Mouse (Mus musculus) heart, adult 2 months (tissue): ENCODE measurements around the gene Tmed6. TPM values are rescaled to one million over a fixed set of nuclear protein-coding genes. Genes with fewer than 3 reads are reported as not detected.
A peak's percentile ranks its signal among the peaks of the same experiment; 100 is the strongest.

Experiments
- DNase-seq, 2 experiments: peaks; one replicate each; pipeline ENCODE4 v3.0.0; 2021
- H3K27ac ChIP-seq: fragments of 200-600 bp; 2 replicates; pipeline ENCODE4 v1.8.1; 2022
- H3K27me3 ChIP-seq: fragments of 200-500 bp; 2 replicates; pipeline ENCODE4 v1.6.1; 2012; ENCODE audit warnings: mild to moderate bottlenecking, low read length, inconsistent platforms, mixed read lengths; ENCODE audit not compliant: control insufficient read depth, insufficient read depth
- H3K36me3 ChIP-seq: fragments of 200-500 bp; 2 replicates; pipeline ENCODE4 v1.6.1; 2012; ENCODE audit warnings: low read length, inconsistent platforms; ENCODE audit not compliant: control insufficient read depth, insufficient read depth
- H3K4me1 ChIP-seq: fragments of 200-500 bp; 2 replicates; pipeline ENCODE4 v1.6.1; 2011; ENCODE audit warnings: low read length; ENCODE audit not compliant: control insufficient read depth, insufficient read depth
- H3K4me3 ChIP-seq: fragments of 200-600 bp; 2 replicates; pipeline ENCODE4 v1.8.1; 2022
- H3K79me2 ChIP-seq: fragments of 200-500 bp; replicated peaks from 2 replicates; pipeline ENCODE4 v1.6.1; 2012; ENCODE audit warnings: mild to moderate bottlenecking, inconsistent platforms, low read length, moderate library complexity, mixed read lengths; ENCODE audit not compliant: control insufficient read depth, insufficient read depth
- H3K9ac ChIP-seq: fragments of 200-500 bp; 2 replicates; pipeline ENCODE4 v1.6.1; 2012; ENCODE audit warnings: low read depth, mild to moderate bottlenecking, control low read depth, inconsistent platforms, low read length, mixed read lengths
- CTCF ChIP-seq: fragments of 200-600 bp; IDR thresholded peaks from 2 replicates; pipeline ENCODE4 v1.8.1; 2022; ENCODE audit warnings: antibody characterized with exemption, mild to moderate bottlenecking, moderate library complexity
- EP300 ChIP-seq: fragments of 200-500 bp; IDR thresholded peaks from 2 replicates; pipeline ENCODE4 v1.6.1; 2011; ENCODE audit warnings: low read depth, low read length, control low read depth; ENCODE audit not compliant: insufficient read depth
- POLR2A ChIP-seq: fragments of 200-500 bp; IDR thresholded peaks from 2 replicates; pipeline ENCODE4 v1.6.1; 2011; ENCODE audit warnings: mild to moderate bottlenecking, low read depth, low read length, control low read depth; ENCODE audit not compliant: insufficient read depth
- WGBS: fragments of 180-500 bp; shearing (Covaris S2); methylation state at CpG from one replicate; pipeline ENCODE4 v1.1.7; 2018; 5-methylcytosine and 5-hydroxymethylcytosine counted together
- intact Hi-C: fragments of 180-260 bp; cut with DNase I; formaldehyde crosslinking; loops from one replicate; pipeline ENCODE4 v1.15.1; 2025
- long read RNA-seq: library from polyadenylated mRNA; stranded (forward); transcript quantifications from one replicate; pipeline ENCODE4 v2.0.0, GENCODE M21; 2021
- polyA plus RNA-seq: library from polyadenylated mRNA; depleted of rRNA; stranded (reverse); fragments of >200 nt; gene quantifications from 2 replicates; pipeline ENCODE4 v1.2.3, GENCODE M21; 2012; rRNA removed
- total RNA-seq, 2 experiments: library from RNA; stranded (reverse); gene quantifications; 2 replicates each; pipeline ENCODE4 v1.2.3; 2021

The Tmed6 gene
- not detected for total RNA-seq
- polyA plus RNA-seq, result not detected in 2 replicates
- long read RNA-seq, result 0 reads

DNA sequence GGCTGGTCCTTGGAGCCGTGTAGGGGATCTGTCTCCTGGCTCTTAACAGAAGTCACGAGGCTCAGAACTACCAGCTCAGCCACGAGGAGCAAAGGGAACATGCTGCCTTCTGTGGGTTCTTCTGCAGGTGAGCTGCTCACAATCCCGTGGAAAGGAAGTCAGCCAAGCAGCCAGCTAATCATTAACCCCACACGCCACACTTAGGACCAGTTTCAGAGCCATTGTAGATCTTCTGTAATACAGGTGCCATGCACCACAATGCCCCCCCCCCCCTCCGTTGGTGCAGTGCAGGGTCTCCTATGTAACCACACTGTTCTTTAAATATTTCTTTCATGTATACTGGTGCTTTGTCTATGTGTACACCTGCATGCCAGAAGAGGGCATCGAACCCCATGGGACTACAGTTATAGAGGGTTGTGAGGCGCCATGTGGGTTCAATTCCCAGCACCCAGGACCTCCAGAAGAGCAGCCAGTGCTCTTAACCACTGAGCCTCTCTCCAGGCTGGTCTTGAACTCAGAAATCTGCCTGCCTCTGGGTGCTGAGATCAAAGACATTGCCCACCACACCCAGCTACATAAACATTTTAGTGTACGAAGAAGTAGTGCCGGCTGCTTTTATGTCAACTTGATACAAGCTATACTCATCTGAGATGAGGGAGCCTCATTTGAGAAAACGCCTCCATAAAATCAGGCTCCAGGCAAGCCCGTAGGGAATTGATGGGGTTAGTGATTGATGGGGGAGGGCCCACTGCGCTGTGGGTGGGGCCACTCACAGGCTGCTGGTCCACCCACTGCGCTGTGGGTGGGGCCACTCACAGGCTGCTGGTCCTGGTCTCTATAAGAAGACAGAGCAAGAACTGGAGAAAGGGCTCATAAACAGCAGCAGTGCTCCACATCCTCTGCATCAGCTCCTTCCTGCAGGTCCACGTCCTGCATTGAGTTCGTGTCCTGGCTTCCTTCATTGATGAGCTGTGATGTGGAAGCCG lies at the start of gene Tmed6:
Gene Tmed6, minus strand, starts transcription at position 134 of the 986 bp plus-strand sequence.
- H3K27me3 ChIP-seq, result no peaks in the 10 kb centered on the region
- H3K9ac ChIP-seq, result no peak within 1 kb of the TSS
- no peak within 1 kb of the TSS for H3K4me3 ChIP-seq
- no peak within 1 kb of the TSS for H3K27ac ChIP-seq
- no peaks in the 10 kb centered on the region for H3K36me3 ChIP-seq
- WGBS, result 53% methylated on average over 17 of the region's 17 CpGs
- TF ChIP-seq CTCF (no peak), EP300 (no peak), POLR2A (no peak)
- intact Hi-C loops, result no loop called here
- no peaks in the 10 kb centered on the region for H3K4me1 ChIP-seq
- peak in 1 of 2 experiments; percentile 18 for DNase-seq
- H3K79me2 ChIP-seq, result no peaks in the 10 kb centered on the region

DNA sequence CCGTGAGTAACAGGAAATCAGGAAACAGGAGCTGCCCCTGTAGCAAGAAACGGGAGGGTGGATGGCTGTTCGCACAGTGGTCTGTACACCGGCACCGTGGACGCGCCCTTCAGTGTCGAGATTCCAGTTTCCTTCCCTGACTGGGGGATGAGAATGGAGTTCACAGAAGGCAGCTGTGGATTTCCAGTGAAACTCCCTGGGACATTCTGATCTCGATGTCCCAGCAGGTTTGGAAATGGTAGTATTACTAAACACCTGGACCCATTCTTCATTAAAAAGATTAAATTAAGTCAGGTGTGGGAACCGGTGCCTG lies 49.5 kb upstream of the Tmed6 start:
- no peaks in the 10 kb centered on the region for H3K27me3 ChIP-seq
- no peak overlapping the region for H3K9ac ChIP-seq
- peak in 1 of 2 experiments; percentile 36 for DNase-seq
- 33% methylated on average over 10 of the region's 10 CpGs for WGBS
- peak overlapping the region; percentile 55 for H3K27ac ChIP-seq
- H3K4me1 ChIP-seq, result peaks cover 3% of the 10 kb centered on the region
- intact Hi-C loops, result loop anchor here (10.0 kb wide), 1 partner anchor 180 kb away; the partner anchor contains the start of gene Nfat5
- no peak overlapping the region for H3K4me3 ChIP-seq
- no peaks in the 10 kb centered on the region for H3K79me2 ChIP-seq
- no peak for TF ChIP-seq CTCF
- H3K36me3 ChIP-seq, result no peaks in the 10 kb centered on the region

DNA sequence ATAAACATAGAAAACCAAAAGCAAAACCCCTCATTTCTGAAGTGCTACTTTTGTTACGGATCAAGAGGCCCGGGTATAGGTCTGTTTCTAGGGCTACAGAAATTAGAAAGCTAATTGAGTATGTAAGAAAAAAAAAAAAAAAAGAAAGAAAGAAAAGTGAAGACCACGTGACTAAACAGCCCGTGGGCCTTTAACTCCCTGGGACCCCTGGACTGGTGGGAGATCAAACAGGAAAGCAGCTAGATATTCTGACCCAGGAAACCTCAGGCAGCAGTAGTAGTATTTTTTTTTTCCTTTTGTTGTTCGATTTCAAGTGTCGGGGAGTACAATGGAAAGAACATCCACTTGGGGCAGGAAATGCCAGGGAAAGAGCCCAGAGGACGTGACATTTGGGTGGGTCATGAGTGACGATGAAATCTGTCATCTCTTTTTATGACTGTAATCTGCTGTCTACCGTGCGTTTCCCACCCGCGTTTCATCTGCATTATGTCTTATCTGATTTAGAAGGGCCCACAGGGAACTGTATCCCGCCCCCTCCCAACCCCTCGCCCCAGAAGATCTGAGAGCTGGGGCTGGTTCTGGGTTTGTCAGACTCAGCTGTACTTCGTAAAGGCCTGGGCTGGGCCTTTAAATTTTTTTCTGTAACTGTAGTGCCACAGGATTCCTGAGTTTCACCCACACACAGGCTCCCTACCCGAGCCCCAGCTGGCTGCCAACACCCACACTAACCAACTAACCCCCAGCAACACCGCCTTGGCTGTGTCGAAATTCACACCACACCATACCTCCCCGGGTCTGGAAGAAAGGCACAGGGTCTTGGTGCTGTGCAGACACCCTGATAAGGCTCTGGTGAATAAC lies 48.9 kb upstream of the Tmed6 start:
- intact Hi-C loops, result loop anchor here (10.0 kb wide), 1 partner anchor 180 kb away; the partner anchor contains the start of gene Nfat5
- H3K27ac ChIP-seq, result peak overlapping the region; percentile 55
- TF ChIP-seq EP300 (0 out of 2 replicates have a peak, but pooled peaks have one; percentile 59), POLR2A (no peak)
- peak in 1 of 2 experiments; percentile 35 for DNase-seq
- no peak overlapping the region for H3K4me3 ChIP-seq
- H3K9ac ChIP-seq, result peak overlapping the region; percentile 25; the same call in 1 of the 2 replicates
- H3K79me2 ChIP-seq, result no peaks in the 10 kb centered on the region
- no peaks in the 10 kb centered on the region for H3K27me3 ChIP-seq
- WGBS, result 25% methylated on average over 19 of the region's 19 CpGs
- no peaks in the 10 kb centered on the region for H3K36me3 ChIP-seq
- peaks cover 3% of the 10 kb centered on the region for H3K4me1 ChIP-seq

DNA sequence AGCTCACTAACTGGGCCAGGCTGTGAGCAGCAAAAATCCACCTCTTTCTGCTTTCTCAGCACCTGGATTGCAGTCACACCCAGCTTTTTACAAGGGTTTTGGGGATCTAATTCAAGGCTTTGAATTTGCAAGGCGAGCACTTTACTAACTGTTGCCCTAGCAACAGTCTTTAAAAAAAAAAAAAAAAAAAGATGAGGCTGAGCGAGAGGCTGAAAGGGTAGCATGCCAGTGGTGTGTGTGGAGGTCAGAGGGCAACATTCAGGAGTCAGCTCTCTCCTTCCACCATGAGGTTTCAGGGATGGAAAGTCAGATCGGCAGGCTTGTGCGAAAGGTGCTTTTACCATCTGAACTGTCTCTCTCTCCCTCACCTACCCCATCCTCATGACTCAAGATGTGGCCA lies 47.8 kb upstream of the Tmed6 start:
- Histone ChIP-seq H3K9ac (no peak overlapping the region), H3K36me3 (no peaks in the 10 kb centered on the region), H3K4me1 (peaks cover 1% of the 10 kb centered on the region; the same call in 1 of the 2 replicates), H3K79me2 (no peaks in the 10 kb centered on the region), H3K27ac (no peak overlapping the region), H3K27me3 (no peaks in the 10 kb centered on the region), H3K4me3 (no peak overlapping the region)
- intact Hi-C loops, result loop anchor here (10.0 kb wide), 1 partner anchor 182 kb away; the partner anchor contains the start of gene Nfat5
- DNase-seq, result no peak
- 88% methylated on average over 4 of the region's 4 CpGs for WGBS
- no peak for TF ChIP-seq CTCF

DNA sequence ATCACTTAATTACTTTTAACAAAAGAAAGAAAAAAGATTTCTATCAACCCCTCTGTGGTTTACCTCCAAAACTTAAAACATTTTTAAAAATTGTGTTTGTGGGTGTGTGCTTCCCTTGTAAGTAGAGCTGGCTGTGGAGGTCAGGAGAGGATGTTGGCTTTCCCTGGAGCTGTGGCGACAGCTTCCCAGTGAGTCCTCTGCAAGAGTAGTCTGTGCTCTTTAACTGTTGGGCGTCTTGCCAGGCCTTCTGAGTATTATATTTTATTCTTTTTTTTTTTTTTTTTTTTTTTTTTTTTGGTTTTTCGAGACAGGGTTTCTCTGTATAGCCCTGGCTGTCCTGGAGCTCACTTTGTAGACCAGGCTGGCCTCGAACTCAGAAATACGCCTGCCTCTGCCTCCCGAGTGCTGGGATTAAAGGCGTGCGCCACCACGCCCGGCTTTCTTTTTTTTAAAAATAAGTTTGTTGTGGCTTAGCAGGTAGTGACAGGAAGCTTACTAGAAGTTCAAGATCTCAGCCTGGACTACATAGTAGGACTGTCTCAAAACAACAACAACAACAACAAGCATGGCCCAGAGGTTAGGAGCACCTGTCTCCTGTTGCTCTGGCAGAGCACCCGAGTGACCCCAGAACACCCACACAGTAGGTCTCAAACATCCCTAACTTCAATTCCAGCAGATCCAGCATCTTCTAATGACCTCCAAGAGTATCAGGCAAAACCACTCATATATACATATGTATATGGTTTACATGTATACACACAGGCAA lies 46.1 kb upstream of the Tmed6 start:
- 72% methylated on average over 10 of the region's 11 CpGs for WGBS

More for the DNA sequence above, 46.1 kb upstream of the Tmed6 start:
- H3K4me3 ChIP-seq, result no peak overlapping the region
- intact Hi-C loops, result loop anchor here (10.0 kb wide), 1 partner anchor 183 kb away; the partner anchor contains the start of gene Nfat5
- TF ChIP-seq CTCF, result no peak
- no peak for TF ChIP-seq EP300
- TF ChIP-seq POLR2A, result no peak
- no peak overlapping the region for H3K9ac ChIP-seq
- no peaks in the 10 kb centered on the region for H3K79me2 ChIP-seq
- H3K4me1 ChIP-seq, result peaks cover 1% of the 10 kb centered on the region; the same call in 1 of the 2 replicates
- H3K36me3 ChIP-seq, result no peaks in the 10 kb centered on the region
- no peak for DNase-seq
- H3K27me3 ChIP-seq, result no peaks in the 10 kb centered on the region
- H3K27ac ChIP-seq, result no peak overlapping the region
